Mouse (Mus musculus): ENCODE measurements around the gene Kcnd3. TPM values are rescaled to one million over a fixed set of nuclear protein-coding genes. Genes with fewer than 3 reads are reported as not detected.

Kcnd3 gene
- 7.4 TPM for polyA plus RNA-seq (2014; fragmentation: Illumina TruSeq; extraction: RNeasy Lipid Tissue Mini Kit (QIAGEN cat#74804); ENCODE audit: low read depth, low replicate concordance)

GRCm38 (mm10) chr3:105451627-105452555, at the start of gene Kcnd3:
Kcnd3 (plus strand) TSS chr3:105452330.

GRCm38 (mm10) chr3:105687324-105688060, 235.4 kb downstream of the Kcnd3 start, which contains the start of gene Ddx20:
Ddx20 (minus strand) TSS chr3:105687574.

GRCm38 (mm10) chr3:105704031-105705008, 252.2 kb downstream of the Kcnd3 start, which contains the start of gene Inka2:
Inka2 (plus strand) TSS chr3:105704599.

Other genes with a start within 250 kb of the Kcnd3 start
- 443 TPM for gene Ddx20, start 235.2 kb downstream of the Kcnd3 start, polyA plus RNA-seq (2014; fragmentation: Illumina TruSeq; extraction: RNeasy Lipid Tissue Mini Kit (QIAGEN cat#74804); ENCODE audit: low read depth, low replicate concordance)

Measured in testis, adult 10 weeks (tissue).